Mouse (Mus musculus) neural tube, embryonic 15.5 days (tissue): ENCODE data around the gene Mkrn2. TPM values are rescaled to one million over a fixed set of nuclear protein-coding genes. Genes with fewer than 3 reads are reported as not detected.

ENCODE experiments used
- ATAC-seq: fragments of 200-750 bp; cut with Nextera tagmentation; 2 replicates; pipeline ENCODE4 v1.8.0; 2017; ENCODE audit warnings: mild to moderate bottlenecking, moderate TSS enrichment, moderate library complexity; ENCODE audit not compliant: low FRiP score
- H3K27ac ChIP-seq: fragments of 300-500 bp; sonication (generic); replicated peaks from 2 replicates; pipeline ENCODE4 v1.5.1; 2015; ENCODE audit warnings: mild to moderate bottlenecking, inconsistent platforms
- H3K27me3 ChIP-seq: fragments of 300-500 bp; sonication (generic); replicated peaks from 2 replicates; pipeline ENCODE4 v1.6.1; 2015; ENCODE audit warnings: inconsistent platforms
- H3K36me3 ChIP-seq: fragments of 300-500 bp; sonication (generic); 2 replicates; pipeline ENCODE4 v1.6.1; 2015; ENCODE audit warnings: inconsistent platforms
- H3K4me1 ChIP-seq: fragments of 300-500 bp; sonication (generic); 2 replicates; pipeline ENCODE4 v1.6.1; 2015; ENCODE audit warnings: inconsistent platforms
- H3K4me2 ChIP-seq: fragments of 300-500 bp; sonication (generic); 2 replicates; pipeline ENCODE4 v1.6.1; 2015; ENCODE audit warnings: inconsistent platforms, mild to moderate bottlenecking, moderate library complexity
- H3K4me3 ChIP-seq: fragments of 300-500 bp; sonication (generic); replicated peaks from 2 replicates; pipeline ENCODE4 v1.5.1; 2015; ENCODE audit warnings: mild to moderate bottlenecking, inconsistent platforms
- H3K9ac ChIP-seq: fragments of 300-500 bp; sonication (generic); replicated peaks from 2 replicates; pipeline ENCODE4 v1.6.1; 2015; ENCODE audit warnings: mild to moderate bottlenecking, inconsistent platforms
- H3K9me3 ChIP-seq: fragments of 300-500 bp; sonication (generic); replicated peaks from 2 replicates; pipeline ENCODE4 v1.6.1; 2016; ENCODE audit warnings: inconsistent platforms
- WGBS: fragments of 180-500 bp; shearing (Covaris S2); methylation state at CpG from one replicate; pipeline ENCODE4 v1.1.7; 2015; ENCODE audit warnings: mixed read lengths; 5-methylcytosine and 5-hydroxymethylcytosine counted together
- polyA plus RNA-seq: library from polyadenylated mRNA; unstranded; fragments of >200 nt; fragmentation: Nextera tagmentation; extraction: Ambion mirVana; gene quantifications from 2 replicates; pipeline ENCODE4 v1.2.1, GENCODE M21; 2015

The Mkrn2 gene
- polyA plus RNA-seq, 1 experiment from 2014 or later, result 37.7 TPM

GRCm38 (mm10) chr6:115650476-115651427 lies 49.0 kb downstream of the Mkrn2 start:
- Histone ChIP-seq H3K4me2 (no peak overlapping the region), H3K4me3 (no peak overlapping the region), H3K9ac (no peak overlapping the region), H3K36me3 (no peaks in the 10 kb centered on the region), H3K27ac (no peak overlapping the region), H3K4me1 (peaks cover 27% of the 10 kb centered on the region), H3K9me3 (no peaks in the 10 kb centered on the region), H3K27me3 (no peaks in the 10 kb centered on the region)
- ATAC-seq, result 0 out of 2 replicates have a peak, but pooled peaks have one; percentile 17
- WGBS, result 53% methylated on average over 5 of the region's 5 CpGs

- ATAC-seq, result no peak
- no peak overlapping the region for H3K9ac ChIP-seq
- no peaks in the 10 kb centered on the region for H3K27me3 ChIP-seq
- H3K4me2 ChIP-seq, result no peak overlapping the region
- no peak overlapping the region for H3K4me3 ChIP-seq
- no peaks in the 10 kb centered on the region for H3K36me3 ChIP-seq
- no peak overlapping the region for H3K27ac ChIP-seq
- H3K4me1 ChIP-seq, result peaks cover 35% of the 10 kb centered on the region
- no peaks in the 10 kb centered on the region for H3K9me3 ChIP-seq
Observed at GRCm38 (mm10) chr6:115651719-115652118, 50.0 kb downstream of the Mkrn2 start.

- WGBS, result 58% methylated on average over 2 of the region's 2 CpGs
- no peak for ATAC-seq
- no peaks in the 10 kb centered on the region for H3K27me3 ChIP-seq
Observed at GRCm38 (mm10) chr6:115653939-115654338, 52.2 kb downstream of the Mkrn2 start.

GRCm38 (mm10) chr6:115658802-115659201 lies 57.1 kb downstream of the Mkrn2 start:
- no peak for ATAC-seq
- Histone ChIP-seq H3K9ac (no peak overlapping the region), H3K4me1 (peaks cover 35% of the 10 kb centered on the region), H3K27ac (no peak overlapping the region), H3K9me3 (no peaks in the 10 kb centered on the region), H3K27me3 (no peaks in the 10 kb centered on the region), H3K36me3 (no peaks in the 10 kb centered on the region), H3K4me2 (no peak overlapping the region), H3K4me3 (no peak overlapping the region)

More at GRCm38 (mm10) chr6:115653939-115654338, 52.2 kb downstream of the Mkrn2 start:
- no peak overlapping the region for H3K4me3 ChIP-seq
- no peaks in the 10 kb centered on the region for H3K9me3 ChIP-seq
- H3K27ac ChIP-seq, result no peak overlapping the region
- H3K9ac ChIP-seq, result no peak overlapping the region
- H3K36me3 ChIP-seq, result no peaks in the 10 kb centered on the region
- H3K4me1 ChIP-seq, result peaks cover 45% of the 10 kb centered on the region
- no peak overlapping the region for H3K4me2 ChIP-seq

- H3K27ac ChIP-seq, result no peak overlapping the region
- H3K4me3 ChIP-seq, result no peak overlapping the region
- H3K9me3 ChIP-seq, result no peaks in the 10 kb centered on the region
- peaks cover 17% of the 10 kb centered on the region for H3K4me1 ChIP-seq
- no peaks in the 10 kb centered on the region for H3K36me3 ChIP-seq
- H3K9ac ChIP-seq, result no peak overlapping the region
- H3K27me3 ChIP-seq, result no peaks in the 10 kb centered on the region
- WGBS, result 98% methylated on average over 3 of the region's 3 CpGs
- H3K4me2 ChIP-seq, result no peak overlapping the region
- no peak for ATAC-seq
Observed at GRCm38 (mm10) chr6:115664268-115664667, 62.6 kb downstream of the Mkrn2 start.

- H3K4me2 ChIP-seq, result no peak overlapping the region
- H3K27ac ChIP-seq, result no peak overlapping the region
- H3K36me3 ChIP-seq, result no peaks in the 10 kb centered on the region
- no peak for ATAC-seq
- H3K27me3 ChIP-seq, result no peaks in the 10 kb centered on the region
- 88% methylated on average over 4 of the region's 4 CpGs for WGBS
- H3K4me1 ChIP-seq, result peaks cover 20% of the 10 kb centered on the region
- H3K9ac ChIP-seq, result no peak overlapping the region
- H3K4me3 ChIP-seq, result no peak overlapping the region
- no peaks in the 10 kb centered on the region for H3K9me3 ChIP-seq
Observed at GRCm38 (mm10) chr6:115666641-115667040, 64.9 kb downstream of the Mkrn2 start.

Other genes starting within 250 kb of the Mkrn2 start
- gene Pparg, start 241.0 kb upstream of the Mkrn2 start, polyA plus RNA-seq, result 0.56 and 3.3 TPM in 2 replicates
- 36.5 and 36.9 TPM in 2 replicates for gene Tsen2, start 57.2 kb upstream of the Mkrn2 start, polyA plus RNA-seq
- 0.37 and 2.4 TPM in 2 replicates for gene Mkrn2os, start 9.3 kb upstream of the Mkrn2 start, polyA plus RNA-seq
- 116 and 125 TPM in 2 replicates for gene Raf1, start 74.7 kb downstream of the Mkrn2 start, polyA plus RNA-seq
- 1.6 and 1.8 TPM in 2 replicates for gene Tmem40, start 160.5 kb downstream of the Mkrn2 start, polyA plus RNA-seq
- gene Cand2, start 172.6 kb downstream of the Mkrn2 start, polyA plus RNA-seq, result 9.8 and 12.2 TPM in 2 replicates
- 1,019 and 1,216 TPM in 2 replicates for gene Rpl32, start 206.8 kb downstream of the Mkrn2 start, polyA plus RNA-seq
- gene Efcab12, start 236.5 kb downstream of the Mkrn2 start, polyA plus RNA-seq, result 2.7 and 3.0 TPM in 2 replicates